13 mouse cellular contexts compared by ENCODE assay signal in genomic region chr11:108287321-108287720, GRCm38 (mm10). TPM values are rescaled to one million over a fixed set of nuclear protein-coding genes. Genes with fewer than 3 reads are reported as not detected.
A peak's percentile ranks its signal among the peaks of the same experiment; 100 is the strongest.
DNase-seq lines count a peak whose midpoint lies in the region; ATAC-seq and TF ChIP-seq lines count a peak whose summit lies in the region.
"Had no signal": no experiment of that assay in that cellular context is flagged by ENCODE, and none has a peak within 500 bp of the region (broad histone marks: within the 10 kb centered on the region; RNA-seq: fewer than 3 reads in every experiment).

No protein-coding gene starts in this region.

- TF ChIP-seq EP300 in stomach, postnatal 0 days (optimal IDR thresholded peaks at IDR 0.05), result no peak

- H3K9ac ChIP-seq in heart, embryonic 15.5 days, result no peak overlapping the region
- H3K9ac ChIP-seq in stomach, postnatal 0 days (ENCODE audit: low read length), result no peak overlapping the region
- H3K9ac ChIP-seq: midbrain, embryonic 15.5 days had no signal

- H3K9me3 ChIP-seq in heart, embryonic 15.5 days (replicated peaks), result no peaks in the 10 kb centered on the region
- no peaks in the 10 kb centered on the region for H3K9me3 ChIP-seq in stomach, postnatal 0 days (ENCODE audit: control insufficient read depth, low read length)
- H3K9me3 ChIP-seq: midbrain, embryonic 15.5 days had no signal

- WGBS in heart, embryonic 15.5 days, result 24% methylated on average over 2 of the region's 2 CpGs
- WGBS in stomach, postnatal 0 days, result 24% methylated on average over 2 of the region's 2 CpGs

- H3K4me3 ChIP-seq in heart, embryonic 15.5 days, result no peak overlapping the region
- no peak overlapping the region for H3K4me3 ChIP-seq in stomach, postnatal 0 days (ENCODE audit: low read depth, low read length)
- H3K4me3 ChIP-seq: erythroblast, embryonic 14.5 days; midbrain, embryonic 15.5 days had no signal

- H3K27me3 ChIP-seq in heart, embryonic 15.5 days, result no peaks in the 10 kb centered on the region
- no peaks in the 10 kb centered on the region for H3K27me3 ChIP-seq in stomach, postnatal 0 days (ENCODE audit: control insufficient read depth, insufficient read depth, low read length)
- H3K27me3 ChIP-seq: midbrain, embryonic 15.5 days had no signal

- ATAC-seq in heart, embryonic 15.5 days (replicated peaks; ENCODE audit: insufficient number of reproducible peaks, insufficient read depth, low FRiP score, low read depth), result no peak
- no peak for ATAC-seq in stomach, postnatal 0 days (ENCODE audit: low FRiP score, low TSS enrichment)
- ATAC-seq: midbrain, embryonic 15.5 days had no signal

- DNase-seq in adrenal gland, postnatal 10 days, result peak; percentile 28
- DNase-seq in adrenal gland, adult 18-20 months (ENCODE audit: low spot score in 2 of 2), result no peak
- no peak for DNase-seq in heart, adult 9 months (ENCODE audit: low spot score in 2 of 2)
- peak; percentile 59 for DNase-seq in testis, postnatal 10 days (ENCODE audit: low spot score)
- DNase-seq in testis, postnatal 14 days (ENCODE audit: low spot score), result no peak
- DNase-seq in stomach, postnatal 0 days (ENCODE audit: low spot score), result peak; percentile 81
- DNase-seq in adipocyte (ENCODE audit: low spot score), result no peak
- DNase-seq: adrenal gland, adult 2 months; liver had no signal

- TF ChIP-seq CTCF in stomach, postnatal 0 days (IDR thresholded peaks at IDR 0.05; ENCODE audit: low read depth), result no peak

- peaks cover 26% of the 10 kb centered on the region for H3K4me1 ChIP-seq in heart, embryonic 15.5 days (replicated peaks)
- no peaks in the 10 kb centered on the region for H3K4me1 ChIP-seq in stomach, postnatal 0 days (replicated peaks; ENCODE audit: control insufficient read depth, insufficient read depth)

- no peaks in the 10 kb centered on the region for H3K36me3 ChIP-seq in heart, embryonic 15.5 days
- no peaks in the 10 kb centered on the region for H3K36me3 ChIP-seq in stomach, postnatal 0 days (ENCODE audit: control insufficient read depth, insufficient read depth, low read length)
- H3K36me3 ChIP-seq: G1E; midbrain, embryonic 15.5 days had no signal

- H3K4me2 ChIP-seq in heart, embryonic 15.5 days, result 0 out of 2 replicates have a peak overlapping the region, but pooled peaks have one; percentile 13
- H3K4me2 ChIP-seq in stomach, postnatal 0 days (replicated peaks; ENCODE audit: low read depth), result no peak overlapping the region
- H3K4me2 ChIP-seq: midbrain, embryonic 15.5 days had no signal

- H3K27ac ChIP-seq in heart, embryonic 15.5 days, result peak overlapping the region; percentile 43
- no peak overlapping the region for H3K27ac ChIP-seq in stomach, postnatal 0 days (replicated peaks)
- H3K27ac ChIP-seq: midbrain, embryonic 15.5 days had no signal

RNA-seq across cellular contexts. Expression of gene Apoh, which starts 55.8 kb away (rescaled TPM):
- 100 to 1,000 TPM; 288 to 727 TPM for total RNA-seq in adrenal gland, postnatal 10 days (2021)
- under 1 TPM in 1 of 2 experiments, not detected in 1; 0.27 TPM for total RNA-seq in adrenal gland, adult 18-20 months (2021)
- 0.48 and 3.9 TPM in 2 replicates for polyA plus RNA-seq in heart, embryonic 15.5 days (2015; fragmentation: Nextera tagmentation; extraction: Ambion mirVana)
- 3.3 and 7.0 TPM in 2 replicates for polyA plus RNA-seq in stomach, postnatal 0 days (2015; fragmentation: Nextera tagmentation; extraction: Ambion mirVana)
- total RNA-seq: G1E had no signal
- polyA plus RNA-seq: erythroblast, embryonic 14.5 days; G1E had no signal

RNA-seq across cellular contexts. Expression of gene Prkca, which starts 56.4 kb away (rescaled TPM):
- total RNA-seq in adrenal gland, postnatal 10 days (2021), result 10 to 100 TPM; 10.3 to 16.3 TPM
- 10 to 100 TPM in 1 of 2 experiments, 1 to 10 TPM in 1; 7.3 to 12.0 TPM for total RNA-seq in adrenal gland, adult 18-20 months (2021)
- polyA plus RNA-seq in heart, embryonic 15.5 days (2015; fragmentation: Nextera tagmentation; extraction: Ambion mirVana), result 13.7 and 16.4 TPM in 2 replicates
- polyA plus RNA-seq in stomach, postnatal 0 days (2015; fragmentation: Nextera tagmentation; extraction: Ambion mirVana), result 3.7 and 5.1 TPM in 2 replicates
- polyA plus RNA-seq: G1E had no signal

Comparison
In these comparisons a context has a peak if more than half of its experiments do, and no peak if none do; other contexts are left out.
1. DNase-seq: peak in adrenal gland, postnatal 10 days (single experiment), testis, postnatal 10 days (single experiment) and stomach, postnatal 0 days (single experiment); none in adrenal gland, adult 18-20 months (0 of 2), heart, adult 9 months (0 of 2), testis, postnatal 14 days (single experiment) and adipocyte (single experiment).
2. RNA of gene Apoh, which starts 55.8 kb away (total RNA-seq): 288 to 727 TPM in adrenal gland, postnatal 10 days; 0.27 TPM in adrenal gland, adult 18-20 months; every median in the first group is over 100 times any median in the second.